Mouse (Mus musculus) cerebellum, adult 2 months (tissue): ENCODE measurements around the gene Ppp2ca. TPM values are rescaled to one million over a fixed set of nuclear protein-coding genes. Genes with fewer than 3 reads are reported as not detected.

Experiments used
- DNase-seq, 2 experiments: peaks; one replicate each; pipeline ENCODE4 v3.0.0; 2021
- H3K27ac ChIP-seq: fragments of 200-500 bp; 2 replicates; pipeline ENCODE4 v1.5.1; 2012; ENCODE audit warnings: low read length, control low read depth, inconsistent platforms; ENCODE audit not compliant: insufficient read depth
- H3K27me3 ChIP-seq: fragments of 200-500 bp; 2 replicates; pipeline ENCODE4 v1.6.1; 2012; ENCODE audit warnings: inconsistent platforms, mild to moderate bottlenecking, low read length, moderate library complexity; ENCODE audit not compliant: control insufficient read depth, insufficient read depth
- H3K4me1 ChIP-seq: fragments of 200-500 bp; 2 replicates; pipeline ENCODE4 v1.6.1; 2011; ENCODE audit warnings: low read length; ENCODE audit not compliant: control insufficient read depth, insufficient read depth
- H3K4me3 ChIP-seq: fragments of 200-500 bp; replicated peaks from 2 replicates; pipeline ENCODE3; 2011; ENCODE audit warnings: mild to moderate bottlenecking, low read depth, low read length, control low read depth; ENCODE audit not compliant: insufficient read depth
- CTCF ChIP-seq: fragments of 200-500 bp; IDR thresholded peaks from 2 replicates; pipeline ENCODE4 v1.5.1; 2011; ENCODE audit warnings: low read depth, mild to moderate bottlenecking, control low read depth, low read length, moderate library complexity, borderline replicate concordance; ENCODE audit not compliant: insufficient read depth
- POLR2A ChIP-seq: fragments of 200-500 bp; IDR thresholded peaks from 2 replicates; pipeline ENCODE4 v1.6.1; 2011; ENCODE audit warnings: low read length, control low read depth, borderline replicate concordance; ENCODE audit not compliant: insufficient read depth
- WGBS: fragments of 180-500 bp; shearing (Covaris S2); methylation state at CpG from one replicate; pipeline ENCODE4 v1.1.7; 2018; 5-methylcytosine and 5-hydroxymethylcytosine counted together
- polyA plus RNA-seq: library from polyadenylated mRNA; depleted of rRNA; stranded (reverse); fragments of >200 nt; gene quantifications from 2 replicates; pipeline ENCODE4 v1.2.3, GENCODE M21; 2012

Gene Ppp2ca
- polyA plus RNA-seq, 1 experiment, result 112 TPM

- H3K27me3 ChIP-seq, result no peaks in the 10 kb centered on the region
- 83% methylated on average over 10 of the region's 10 CpGs for WGBS
- DNase-seq, result no peak
- no peak overlapping the region for H3K4me3 ChIP-seq
- H3K27ac ChIP-seq, result no peak overlapping the region
- H3K4me1 ChIP-seq, result no peaks in the 10 kb centered on the region
- TF ChIP-seq POLR2A (no peak), CTCF (no peak)
These were observed 26.7 kb upstream of the Ppp2ca start for GRCm38 (mm10) chr11:52071768-52072167.

- no peaks in the 10 kb centered on the region for H3K4me1 ChIP-seq
- TF ChIP-seq POLR2A (no peak), CTCF (no peak)
- 83% methylated on average over 8 of the region's 8 CpGs for WGBS
These were observed 24.8 kb upstream of the Ppp2ca start for GRCm38 (mm10) chr11:52073528-52074170.

GRCm38 (mm10) chr11:52074626-52075470 is 23.6 kb upstream of the Ppp2ca start:
- no peaks in the 10 kb centered on the region for H3K27me3 ChIP-seq
- no peaks in the 10 kb centered on the region for H3K4me1 ChIP-seq
- no peak overlapping the region for H3K4me3 ChIP-seq
- no peak for TF ChIP-seq CTCF
- no peak for TF ChIP-seq POLR2A
- 71% methylated on average over 14 of the region's 14 CpGs for WGBS
- DNase-seq, result no peak
- no peak overlapping the region for H3K27ac ChIP-seq

More at GRCm38 (mm10) chr11:52073528-52074170, 24.8 kb upstream of the Ppp2ca start:
- DNase-seq, result no peak
- Histone ChIP-seq H3K27ac (no peak overlapping the region), H3K27me3 (no peaks in the 10 kb centered on the region), H3K4me3 (no peak overlapping the region)

GRCm38 (mm10) chr11:52075794-52076633 is 22.5 kb upstream of the Ppp2ca start:
- no peaks in the 10 kb centered on the region for H3K27me3 ChIP-seq
- TF ChIP-seq POLR2A, result no peak
- TF ChIP-seq CTCF, result no peak
- no peak overlapping the region for H3K4me3 ChIP-seq
- no peaks in the 10 kb centered on the region for H3K4me1 ChIP-seq
- DNase-seq, result no peak
- 71% methylated on average over 19 of the region's 19 CpGs for WGBS
- H3K27ac ChIP-seq, result no peak overlapping the region

- Histone ChIP-seq H3K4me1 (no peaks in the 10 kb centered on the region), H3K27me3 (no peaks in the 10 kb centered on the region), H3K4me3 (no peak overlapping the region), H3K27ac (no peak overlapping the region)
- no peak for DNase-seq
- TF ChIP-seq POLR2A (no peak), CTCF (no peak)
- 90% methylated on average over 6 of the region's 6 CpGs for WGBS
These were observed 21.6 kb upstream of the Ppp2ca start for GRCm38 (mm10) chr11:52076742-52077352.

GRCm38 (mm10) chr11:52077939-52078338 is 20.5 kb upstream of the Ppp2ca start:
- WGBS, result 77% methylated on average over 4 of the region's 4 CpGs
- Histone ChIP-seq H3K4me1 (no peaks in the 10 kb centered on the region), H3K27me3 (no peaks in the 10 kb centered on the region), H3K27ac (no peak overlapping the region), H3K4me3 (no peak overlapping the region)
- no peak for TF ChIP-seq POLR2A
- no peak for TF ChIP-seq CTCF
- DNase-seq, result no peak

GRCm38 (mm10) chr11:52079978-52080377 is 18.5 kb upstream of the Ppp2ca start:
- H3K4me3 ChIP-seq, result no peak overlapping the region
- H3K4me1 ChIP-seq, result no peaks in the 10 kb centered on the region
- WGBS, result 27% methylated on average over 5 of the region's 5 CpGs
- TF ChIP-seq POLR2A (no peak), CTCF (no peak)
- DNase-seq, result no peak
- no peaks in the 10 kb centered on the region for H3K27me3 ChIP-seq
- no peak overlapping the region for H3K27ac ChIP-seq
